15 mouse cellular contexts compared by ENCODE assay signal in genomic region chrX:97707851-97708250, GRCm38 (mm10).
"Had no signal": no experiment of that assay in that cellular context is flagged by ENCODE, and none has a peak within 500 bp of the region (broad histone marks: within the 10 kb centered on the region; RNA-seq: fewer than 3 reads in every experiment).

No protein-coding gene starts in this region.

- DNase-seq: lung, embryonic 14.5 days; lung, postnatal 10 days; lung, postnatal 4 days; midbrain, embryonic 14.5 days; right cerebral cortex, postnatal 14 days; thymus, adult 2 months; thymus, postnatal 25 days; thymus, postnatal 4 days had no signal

- H3K4me2 ChIP-seq: lung, embryonic 14.5 days; midbrain, embryonic 12.5 days; neural tube, embryonic 12.5 days; stomach, embryonic 15.5 days had no signal

- ATAC-seq: midbrain, embryonic 16.5 days had no signal

- H3K9ac ChIP-seq: lung, embryonic 14.5 days; midbrain, embryonic 12.5 days; neural tube, embryonic 12.5 days; stomach, embryonic 15.5 days had no signal

- H3K27me3 ChIP-seq: midbrain, embryonic 12.5 days; neural tube, embryonic 12.5 days; stomach, embryonic 15.5 days had no signal

- H3K36me3 ChIP-seq: midbrain, embryonic 10.5 days; midbrain, embryonic 12.5 days; neural tube, embryonic 12.5 days; stomach, embryonic 15.5 days had no signal

- H3K4me3 ChIP-seq: midbrain, embryonic 10.5 days; midbrain, embryonic 12.5 days; myocyte; neural tube, embryonic 12.5 days; stomach, embryonic 15.5 days had no signal

- H3K4me1 ChIP-seq: midbrain, embryonic 10.5 days; midbrain, embryonic 12.5 days; neural tube, embryonic 12.5 days; stomach, embryonic 15.5 days had no signal

- H3K9me3 ChIP-seq: midbrain, embryonic 10.5 days; midbrain, embryonic 12.5 days; neural tube, embryonic 12.5 days; stomach, embryonic 15.5 days had no signal

- H3K27ac ChIP-seq: midbrain, embryonic 10.5 days; midbrain, embryonic 12.5 days; neural tube, embryonic 12.5 days; stomach, embryonic 15.5 days; stomach, postnatal 0 days had no signal
